Mouse (Mus musculus): ENCODE data around the gene Olfr1167.
"Not testable (repeated sequence)": the region's sequence is repeated elsewhere in the genome, so short reads cannot be mapped to it uniquely, and the experiment has no call there.

Olfr1167 gene

DNA sequence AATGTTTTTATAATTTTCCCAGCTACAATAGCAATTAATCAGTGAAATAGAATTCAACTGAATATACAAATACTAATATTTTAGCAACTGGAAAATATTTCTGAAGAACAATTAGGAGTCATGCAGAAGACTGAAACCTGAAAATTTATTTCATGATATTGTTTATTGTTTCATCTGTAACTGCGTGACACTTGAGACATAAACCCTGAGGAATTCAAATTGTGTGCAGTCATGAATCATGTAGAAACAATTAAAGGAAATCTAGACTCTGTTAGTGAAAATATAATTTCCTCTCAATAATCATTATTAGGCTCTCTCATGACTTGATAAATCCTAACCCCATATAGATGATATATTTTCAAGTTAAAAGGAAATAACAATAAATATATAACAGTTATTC is at the start of gene Olfr1167:
Gene Olfr1167 (minus strand): TSS at position 101 of the 400 bp plus-strand sequence.
- DNase-seq (ENCODE audit: low spot score): not testable (repeated sequence)

DNA sequence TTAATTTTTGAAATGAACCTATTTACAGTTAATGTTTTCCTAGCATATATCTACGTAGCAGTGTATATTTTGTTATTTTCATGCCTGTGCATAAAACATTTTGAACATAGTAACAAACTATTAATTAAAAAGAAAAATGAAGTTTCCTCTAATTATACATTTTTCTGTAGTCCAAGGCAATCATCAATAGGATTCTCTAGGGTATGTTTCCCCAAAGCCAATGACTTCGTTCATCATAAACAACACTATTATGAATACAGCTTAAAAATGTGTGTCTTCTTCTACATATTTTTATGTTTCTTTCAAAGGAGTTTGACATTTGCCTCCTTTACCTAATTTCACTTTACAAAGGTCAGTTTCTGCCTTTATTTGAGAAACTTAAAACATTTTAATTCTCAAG is 26.6 kb upstream of the Olfr1167 start, which contains the start of gene Olfr1168:
Gene Olfr1168 (plus strand): TSS at position 301 of the 400 bp plus-strand sequence.
- DNase-seq (ENCODE audit: low spot score): no peak

GRCm38 (mm10) chr2:88128172-88128571 is 26.8 kb downstream of the Olfr1167 start, which contains the start of gene Olfr1166:
Gene Olfr1166 (minus strand): TSS chr2:88128272.
- no peak for DNase-seq (ENCODE audit: low spot score)
